Mouse (Mus musculus) heart, embryonic 13.5 days (tissue): Measurements from ENCODE around the gene Hoxa6. TPM values are rescaled to one million over a fixed set of nuclear protein-coding genes. Genes with fewer than 3 reads are reported as not detected.

ENCODE experiments used
- ATAC-seq: fragments of 200-750 bp; cut with Nextera tagmentation; 2 replicates; pipeline ENCODE4 v1.8.0; 2017; ENCODE audit warnings: moderate TSS enrichment; ENCODE audit not compliant: insufficient number of reproducible peaks, low FRiP score, low TSS enrichment; ENCODE audit errors: extremely low read depth
- H3K27ac ChIP-seq: fragments of 300-500 bp; sonication (generic); replicated peaks from 2 replicates; pipeline ENCODE4 v1.5.1; 2015; ENCODE audit warnings: moderate library complexity, mild to moderate bottlenecking, inconsistent platforms
- H3K27me3 ChIP-seq: fragments of 300-500 bp; sonication (generic); replicated peaks from 2 replicates; pipeline ENCODE4 v1.6.1; 2015; ENCODE audit warnings: mild to moderate bottlenecking, inconsistent platforms
- H3K36me3 ChIP-seq: fragments of 300-500 bp; sonication (generic); 2 replicates; pipeline ENCODE4 v1.6.1; 2015; ENCODE audit warnings: mild to moderate bottlenecking, inconsistent platforms
- H3K4me1 ChIP-seq: fragments of 300-500 bp; sonication (generic); 2 replicates; pipeline ENCODE4 v1.6.1; 2015; ENCODE audit warnings: inconsistent platforms
- H3K4me2 ChIP-seq: fragments of 300-500 bp; sonication (generic); 2 replicates; pipeline ENCODE4 v1.6.1; 2015; ENCODE audit warnings: inconsistent platforms, mild to moderate bottlenecking, moderate library complexity
- H3K4me3 ChIP-seq: fragments of 300-500 bp; sonication (generic); 2 replicates; pipeline ENCODE4 v1.5.1; 2015; ENCODE audit warnings: moderate library complexity, mild to moderate bottlenecking, inconsistent platforms
- H3K9ac ChIP-seq: fragments of 300-500 bp; sonication (generic); 2 replicates; pipeline ENCODE4 v1.6.1; 2015; ENCODE audit warnings: inconsistent platforms, mild to moderate bottlenecking, moderate library complexity
- H3K9me3 ChIP-seq: fragments of 300-500 bp; sonication (generic); 2 replicates; pipeline ENCODE4 v1.6.1; 2016; ENCODE audit warnings: inconsistent platforms
- WGBS: fragments of 180-500 bp; shearing (Covaris S2); methylation state at CpG from one replicate; pipeline ENCODE4 v1.1.7; 2015; ENCODE audit warnings: mixed read lengths; 5-methylcytosine and 5-hydroxymethylcytosine counted together
- polyA plus RNA-seq: library from polyadenylated mRNA; unstranded; fragments of >200 nt; fragmentation: Nextera tagmentation; extraction: Ambion mirVana; gene quantifications from 2 replicates; pipeline ENCODE4 v1.2.1, GENCODE M21; 2015

Gene Hoxa6
- polyA plus RNA-seq, 1 experiment from 2014 or later, result 0.40 TPM

- no peak for ATAC-seq
- Histone ChIP-seq H3K27me3 (peaks cover 98% of the 10 kb centered on the region), H3K9me3 (no peaks in the 10 kb centered on the region), H3K4me1 (peaks cover 5% of the 10 kb centered on the region; the same call in 1 of the 2 replicates), H3K9ac (no peak overlapping the region), H3K4me3 (no peak overlapping the region), H3K36me3 (no peaks in the 10 kb centered on the region), H3K4me2 (no peak overlapping the region), H3K27ac (no peak overlapping the region)
- WGBS, result 1% methylated on average over 18 of the region's 18 CpGs
Measured at GRCm38 (mm10) chr6:52232568-52232965, 24.0 kb upstream of the Hoxa6 start.

- peaks cover 5% of the 10 kb centered on the region; the same call in 1 of the 2 replicates for H3K4me1 ChIP-seq
- no peak for ATAC-seq
- no peak overlapping the region for H3K4me3 ChIP-seq
- no peak overlapping the region for H3K27ac ChIP-seq
- no peak overlapping the region for H3K9ac ChIP-seq
- H3K4me2 ChIP-seq, result no peak overlapping the region
- H3K36me3 ChIP-seq, result no peaks in the 10 kb centered on the region
- WGBS, result 3% methylated on average over 18 of the region's 18 CpGs
- H3K27me3 ChIP-seq, result peaks cover 98% of the 10 kb centered on the region
- H3K9me3 ChIP-seq, result no peaks in the 10 kb centered on the region
Measured at GRCm38 (mm10) chr6:52231885-52232567, 23.5 kb upstream of the Hoxa6 start.

- Histone ChIP-seq H3K4me2 (no peak within 1 kb of the TSS), H3K36me3 (no peaks in the 10 kb centered on the region), H3K4me1 (peaks cover 11% of the 10 kb centered on the region; the same call in 1 of the 2 replicates), H3K4me3 (peak within 1 kb of the TSS; percentile 13; the same call in 1 of the 2 replicates), H3K9ac (no peak within 1 kb of the TSS), H3K9me3 (no peaks in the 10 kb centered on the region), H3K27ac (no peak within 1 kb of the TSS), H3K27me3 (peaks cover 98% of the 10 kb centered on the region)
- no peak for ATAC-seq
- 2% methylated on average over 29 of the region's 36 CpGs for WGBS
Measured at GRCm38 (mm10) chr6:52230516-52231165, 22.1 kb upstream of the Hoxa6 start, which contains the start of gene Hoxa9. Gene Hoxa9, minus strand, starts transcription at chr6:52231089.

GRCm38 (mm10) chr6:52229558-52230416 is 21.3 kb upstream of the Hoxa6 start:
- H3K4me2 ChIP-seq, result peak overlapping the region; percentile 6
- H3K27me3 ChIP-seq, result peaks cover 98% of the 10 kb centered on the region
- H3K4me1 ChIP-seq, result peaks cover 12% of the 10 kb centered on the region; the same call in 1 of the 2 replicates
- no peak overlapping the region for H3K27ac ChIP-seq
- no peaks in the 10 kb centered on the region for H3K36me3 ChIP-seq
- H3K4me3 ChIP-seq, result 0 out of 2 replicates have a peak overlapping the region, but pooled peaks have one; percentile 1
- H3K9me3 ChIP-seq, result no peaks in the 10 kb centered on the region
- no peak for ATAC-seq
- WGBS, result 2% methylated on average over 44 of the region's 44 CpGs
- no peak overlapping the region for H3K9ac ChIP-seq

- no peaks in the 10 kb centered on the region for H3K9me3 ChIP-seq
- peaks cover 98% of the 10 kb centered on the region for H3K27me3 ChIP-seq
- H3K9ac ChIP-seq, result no peak overlapping the region
- no peak overlapping the region for H3K4me3 ChIP-seq
- H3K4me1 ChIP-seq, result peaks cover 7% of the 10 kb centered on the region; the same call in 1 of the 2 replicates
- H3K4me2 ChIP-seq, result no peak overlapping the region
- H3K36me3 ChIP-seq, result no peaks in the 10 kb centered on the region
- H3K27ac ChIP-seq, result no peak overlapping the region
- no peak for ATAC-seq
- under 1% methylated on average over 38 of the region's 38 CpGs for WGBS
Measured at GRCm38 (mm10) chr6:52228475-52229465, 20.2 kb upstream of the Hoxa6 start.

GRCm38 (mm10) chr6:52227470-52228222 is 19.1 kb upstream of the Hoxa6 start:
- WGBS, result 6% methylated on average over 11 of the region's 11 CpGs
- no peak overlapping the region for H3K4me2 ChIP-seq
- H3K27me3 ChIP-seq, result peaks cover 98% of the 10 kb centered on the region
- ATAC-seq, result no peak
- H3K9ac ChIP-seq, result no peak overlapping the region
- peaks cover 6% of the 10 kb centered on the region; the same call in 1 of the 2 replicates for H3K4me1 ChIP-seq
- H3K4me3 ChIP-seq, result no peak overlapping the region
- H3K36me3 ChIP-seq, result no peaks in the 10 kb centered on the region
- H3K27ac ChIP-seq, result no peak overlapping the region
- H3K9me3 ChIP-seq, result no peaks in the 10 kb centered on the region

GRCm38 (mm10) chr6:52226569-52227257 is 18.2 kb upstream of the Hoxa6 start:
- H3K4me2 ChIP-seq, result no peak overlapping the region
- no peak overlapping the region for H3K27ac ChIP-seq
- no peaks in the 10 kb centered on the region for H3K9me3 ChIP-seq
- H3K27me3 ChIP-seq, result peaks cover 98% of the 10 kb centered on the region
- H3K4me3 ChIP-seq, result no peak overlapping the region
- peaks cover 10% of the 10 kb centered on the region; the same call in 1 of the 2 replicates for H3K4me1 ChIP-seq
- no peak overlapping the region for H3K9ac ChIP-seq
- ATAC-seq, result no peak
- no peaks in the 10 kb centered on the region for H3K36me3 ChIP-seq
- whole genome bisulfite sequencing, result 5% methylated on average over 26 of the region's 26 CpGs

- 2% methylated on average over 69 of the region's 69 CpGs for WGBS
- Histone ChIP-seq H3K27me3 (peaks cover 99% of the 10 kb centered on the region), H3K36me3 (no peaks in the 10 kb centered on the region), H3K9me3 (no peaks in the 10 kb centered on the region), H3K27ac (no peak overlapping the region), H3K9ac (no peak overlapping the region), H3K4me2 (peak overlapping the region; percentile 24; the same call in 1 of the 2 replicates), H3K4me3 (peak overlapping the region; percentile 23), H3K4me1 (peaks cover 15% of the 10 kb centered on the region; the same call in 1 of the 2 replicates)
- no peak for ATAC-seq
Measured at GRCm38 (mm10) chr6:52225612-52226568, 17.4 kb upstream of the Hoxa6 start.
